Mouse (Mus musculus) MEL (cell line): ENCODE measurements around the gene Rcan2.

ENCODE experiments used
- CHD1 ChIP-seq: IDR thresholded peaks from 2 replicates; pipeline ENCODE4 v1.6.1; 2012; ENCODE audit warnings: low read depth, mild to moderate bottlenecking, inconsistent platforms, low read length, improper control_type of control experiment
- CTCF ChIP-seq, 3 experiments: IDR thresholded peaks in 2 of 3; conservative IDR thresholded peaks in 1 of 3; 2 replicates each; pipeline ENCODE4 v1.5.1; 2011 to 2012; ENCODE audit warnings: low read length in 3 of 3, low read depth in 2 of 3, mild to moderate bottlenecking in 2 of 3, improper control_type of control experiment in 1 of 3, inconsistent platforms in 1 of 3, mixed read lengths in 1 of 3, moderate library complexity in 1 of 3; ENCODE audit not compliant: control insufficient read depth in 1 of 3, insufficient read depth in 1 of 3, poor library complexity in 1 of 3, severe bottlenecking in 1 of 3
- E2F4 ChIP-seq: IDR thresholded peaks from 2 replicates; pipeline ENCODE4 v1.6.1; 2011; ENCODE audit warnings: low read depth, low read length, improper control_type of control experiment, borderline replicate concordance
- MYC ChIP-seq: IDR thresholded peaks from 2 replicates; pipeline ENCODE4 v1.6.1; 2011; ENCODE audit warnings: low read depth, mild to moderate bottlenecking, low read length, improper control_type of control experiment, moderate library complexity
- POLR2A ChIP-seq, 2 experiments: IDR thresholded peaks; 2 replicates each; pipeline ENCODE4 v1.6.1; 2011 to 2012; ENCODE audit warnings: low read length in 2 of 2, mild to moderate bottlenecking in 2 of 2, control low read depth in 1 of 2, improper control_type of control experiment in 1 of 2, low read depth in 1 of 2, moderate library complexity in 1 of 2; ENCODE audit not compliant: control insufficient read depth in 1 of 2, insufficient read depth in 1 of 2, poor library complexity in 1 of 2
- RCOR1 ChIP-seq: IDR thresholded peaks from 2 replicates; pipeline ENCODE4 v1.6.1; 2012; ENCODE audit warnings: low read depth, mild to moderate bottlenecking, inconsistent platforms, low read length, improper control_type of control experiment
- SIN3A ChIP-seq: IDR thresholded peaks from 2 replicates; pipeline ENCODE4 v1.6.1; 2012; ENCODE audit warnings: low read length, improper control_type of control experiment, inconsistent platforms
- TBP ChIP-seq: IDR thresholded peaks from 2 replicates; pipeline ENCODE4 v1.8.0; 2011; ENCODE audit warnings: low read depth, low read length, improper control_type of control experiment
- UBTF ChIP-seq: IDR thresholded peaks from 2 replicates; pipeline ENCODE4 v1.6.1; 2012; ENCODE audit warnings: low read depth, mild to moderate bottlenecking, inconsistent platforms, low read length, improper control_type of control experiment, moderate library complexity, borderline replicate concordance; ENCODE audit not compliant: insufficient read depth
- USF1 ChIP-seq: IDR thresholded peaks from 2 replicates; pipeline ENCODE4 v1.6.1; 2014; ENCODE audit warnings: low read depth, mild to moderate bottlenecking, inconsistent platforms, low read length, improper control_type of control experiment, moderate library complexity
- ZC3H11A ChIP-seq: IDR thresholded peaks from 2 replicates; pipeline ENCODE4 v1.6.1; 2012; ENCODE audit warnings: low read depth, mild to moderate bottlenecking, inconsistent platforms, low read length, improper control_type of control experiment
- ZNF384 ChIP-seq: IDR thresholded peaks from 2 replicates; pipeline ENCODE4 v1.6.1; 2012; ENCODE audit warnings: low read depth, mild to moderate bottlenecking, inconsistent platforms, low read length, improper control_type of control experiment

DNA sequence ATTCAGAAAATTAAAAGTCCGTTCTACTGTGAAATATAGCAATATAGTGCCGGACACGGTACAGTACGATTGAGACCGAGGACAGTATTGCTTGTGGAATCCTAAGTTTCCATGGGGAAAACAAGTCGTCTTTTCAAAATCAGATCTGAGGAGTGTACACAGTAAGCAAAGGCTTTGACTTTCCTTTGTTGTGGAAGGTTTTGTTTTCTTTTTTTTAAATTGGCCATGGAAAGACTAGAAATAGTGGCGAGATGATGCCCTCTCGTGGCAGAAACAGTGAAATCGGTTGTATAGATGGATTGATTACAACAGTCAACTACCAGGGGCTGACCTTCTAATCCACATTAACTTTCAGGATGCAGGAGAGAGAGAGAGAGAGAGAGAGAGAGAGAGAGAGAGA is 237.5 kb downstream of the Rcan2 start:
- TF ChIP-seq CTCF (IDR thresholded peaks at IDR 0.05 in 2 of 3, conservative IDR thresholded peaks at IDR 0.05 in 1 of 3; ENCODE audit: control insufficient read depth in 1 of 3, insufficient read depth in 1 of 3, low read depth in 2 of 3, low read length in 3 of 3, poor library complexity in 1 of 3, severe bottlenecking in 1 of 3) (peak in 2 of 3 experiments; percentile 32 to 75; a peak in 4 of 6 replicates), USF1 (no peak), E2F4 (no peak), SIN3A (no peak), MYC (no peak), POLR2A (IDR thresholded peaks at IDR 0.05; ENCODE audit: control insufficient read depth in 1 of 2, insufficient read depth in 1 of 2, low read depth in 1 of 2, low read length in 2 of 2, poor library complexity in 1 of 2) (no peak), TBP (no peak), RCOR1 (no peak), UBTF (no peak), ZC3H11A (peak; percentile 84), ZNF384 (peak; percentile 87), CHD1 (no peak)
